Mouse (Mus musculus): ENCODE measurements around the gene Oard1.

GRCm38 (mm10) chr17:48408526-48409291 is 1.1 kb upstream of the Oard1 start:
- no peak for TF ChIP-seq CTCF (IDR thresholded peaks at IDR 0.05; ENCODE audit: extremely low read depth, insufficient read length, insufficient replicate concordance, low read depth, low read length)
- peak; percentile 46; the same call in 1 of the 2 replicates for TF ChIP-seq POLR2A (IDR thresholded peaks at IDR 0.05; ENCODE audit: low read depth, low read length)

Data from small intestine, adult 2 months (tissue).